Mouse (Mus musculus) B cell, adult 2 months (primary cell): ENCODE data around the gene Wiz.

Source experiments
- DNase-seq, 2 experiments: peaks; one replicate each; pipeline ENCODE4 v3.0.0; 2022

Wiz gene

DNA sequence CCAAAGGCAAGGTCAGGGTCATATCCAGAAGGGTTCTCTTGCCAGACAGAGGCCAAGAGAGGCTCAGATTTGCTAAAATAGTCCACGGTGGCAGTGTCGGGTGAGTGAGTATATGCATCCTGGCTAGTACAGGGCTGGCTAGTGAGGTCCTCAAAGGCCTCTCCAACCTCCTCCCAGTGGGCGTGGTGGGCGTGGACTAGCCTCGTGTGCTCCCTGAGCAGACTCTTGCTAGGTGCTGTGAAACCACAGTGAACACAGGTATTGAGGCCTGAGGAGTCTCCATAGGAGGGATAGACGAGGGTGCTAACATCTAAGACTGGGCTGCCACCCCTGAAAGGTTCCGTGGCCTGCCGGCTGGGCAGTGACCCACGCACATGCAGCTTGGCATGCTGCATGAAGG lies 12.1 kb downstream of the Wiz start:
- no peak for DNase-seq

DNA sequence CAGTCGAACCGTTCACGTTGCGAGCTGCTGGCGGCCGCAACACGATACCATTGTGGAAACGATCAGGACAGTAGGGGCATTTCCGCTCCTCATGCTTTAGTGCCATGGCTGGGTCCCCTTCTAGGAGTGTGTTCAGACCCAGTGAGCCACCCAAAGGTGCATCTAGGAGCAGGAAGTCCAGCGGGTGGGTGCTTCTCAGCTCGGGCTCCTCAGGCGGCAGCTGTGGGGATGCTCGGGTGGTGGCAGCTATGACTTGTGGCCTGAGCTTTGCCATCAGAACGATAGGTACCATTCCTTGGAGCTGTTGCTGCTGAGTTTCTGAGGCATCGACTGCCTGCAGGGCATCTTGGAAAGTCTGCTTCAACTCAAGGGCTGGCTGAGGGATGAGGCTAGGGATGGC lies 12.8 kb downstream of the Wiz start:
- no peak for DNase-seq

DNA sequence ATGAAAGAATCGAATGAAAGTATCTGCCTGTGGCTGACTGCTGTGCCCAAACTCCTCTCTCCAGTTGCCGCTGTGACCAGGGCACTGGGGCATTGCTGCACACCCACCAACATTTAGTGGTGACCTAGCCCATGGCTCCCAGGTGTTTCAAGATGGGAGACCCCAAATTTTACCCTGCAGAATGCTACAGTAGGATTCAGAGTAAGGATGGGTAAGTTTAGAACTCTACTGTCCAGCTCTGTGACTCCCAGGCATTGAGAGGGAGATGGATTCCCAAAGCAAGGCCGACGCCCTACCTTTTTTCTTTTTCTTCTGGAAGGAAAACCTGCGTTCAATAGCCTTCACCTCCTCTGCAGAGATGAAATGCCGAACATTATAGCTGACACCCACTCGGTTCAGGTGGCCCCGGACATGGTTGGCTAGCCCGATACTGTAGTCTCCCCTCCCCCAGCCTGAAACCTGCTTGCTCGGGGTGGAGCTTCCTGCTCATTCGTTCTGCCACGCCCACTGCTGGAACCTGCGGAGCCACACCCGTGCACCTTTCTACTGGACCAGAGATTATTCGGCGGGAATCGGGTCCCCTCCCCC lies 20.2 kb downstream of the Wiz start:
- DNase-seq: no peak

DNA sequence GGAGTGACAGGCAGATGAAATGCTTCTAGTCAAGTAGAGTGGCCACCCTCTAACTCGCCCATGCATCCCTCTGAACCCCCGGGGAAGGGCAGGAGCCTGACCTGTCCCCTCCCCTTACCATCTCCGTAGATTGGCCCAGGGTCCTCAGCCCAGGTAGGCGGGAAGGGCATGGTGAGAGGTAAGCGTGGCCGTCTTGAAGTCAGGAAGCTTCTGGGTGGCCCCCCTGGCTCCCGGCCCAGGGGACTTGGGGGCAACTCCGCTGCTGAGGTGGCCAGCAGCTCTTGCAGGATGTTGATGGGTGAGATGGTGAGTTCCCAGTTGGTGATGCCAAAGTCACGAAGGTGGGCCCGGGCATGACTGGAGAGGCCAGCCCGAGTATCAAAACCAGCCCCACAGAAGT lies 21.5 kb downstream of the Wiz start:
- no peak for DNase-seq

DNA sequence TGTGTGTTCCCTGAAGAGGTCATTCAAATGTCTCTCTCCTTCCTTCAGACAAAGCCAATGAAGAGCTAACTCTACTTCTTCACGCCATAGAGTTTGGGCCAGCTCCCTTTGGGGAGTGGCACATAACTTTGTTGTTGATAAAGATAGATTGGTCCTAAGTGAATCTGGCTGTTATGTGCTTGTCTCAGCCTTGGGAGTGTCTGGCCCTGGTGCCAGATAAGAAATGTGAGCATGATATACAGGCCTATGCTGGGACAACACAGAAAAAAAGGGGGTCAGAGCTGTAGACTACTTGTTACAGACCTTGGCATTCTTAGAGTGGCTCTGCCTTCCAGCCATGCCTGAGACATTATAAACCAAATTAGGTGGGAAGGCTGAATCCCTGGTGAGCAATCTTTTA lies 23.9 kb downstream of the Wiz start:
- no peak for DNase-seq

DNA sequence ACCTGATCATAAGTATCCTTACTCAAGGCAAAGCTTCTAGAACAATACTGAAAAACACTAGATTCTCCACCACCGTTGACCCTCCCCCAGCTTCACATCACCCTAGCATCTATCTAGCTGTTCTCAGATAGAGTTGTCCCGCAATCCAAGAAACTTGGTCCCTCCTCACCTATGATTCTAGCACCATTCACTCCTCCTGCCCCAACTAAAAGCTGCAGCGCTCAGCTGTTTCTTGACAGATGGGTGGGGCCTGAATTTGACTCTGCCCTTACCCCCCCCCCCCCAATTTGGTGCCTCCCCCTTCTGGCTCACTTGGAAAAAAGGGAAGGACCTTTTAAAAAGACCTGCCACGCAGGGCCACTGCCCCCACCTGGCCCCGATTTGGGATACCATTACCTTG lies 24.4 kb downstream of the Wiz start:
- no peak for DNase-seq

DNA sequence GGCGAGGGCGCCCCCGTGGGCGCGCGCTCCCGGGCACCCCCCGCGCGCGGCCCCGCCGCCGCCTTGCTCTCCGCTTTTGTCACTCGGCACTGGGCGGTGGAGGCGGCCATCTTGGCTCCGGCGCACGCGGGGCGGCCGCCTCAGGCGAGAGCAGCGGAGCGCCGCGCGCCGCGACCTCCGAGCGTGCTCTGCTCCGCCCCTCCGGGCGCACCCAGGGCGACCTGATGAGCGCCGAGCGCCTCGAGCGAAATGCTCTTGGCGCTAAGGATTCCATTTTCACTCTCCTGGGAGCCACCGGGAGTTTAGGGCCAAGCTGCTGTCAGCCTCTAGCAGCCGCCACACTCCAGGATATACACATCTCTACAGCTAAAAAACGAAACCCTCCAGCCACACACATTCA lies 24.9 kb downstream of the Wiz start:
- DNase-seq: peak; percentile 84 to 85

DNA sequence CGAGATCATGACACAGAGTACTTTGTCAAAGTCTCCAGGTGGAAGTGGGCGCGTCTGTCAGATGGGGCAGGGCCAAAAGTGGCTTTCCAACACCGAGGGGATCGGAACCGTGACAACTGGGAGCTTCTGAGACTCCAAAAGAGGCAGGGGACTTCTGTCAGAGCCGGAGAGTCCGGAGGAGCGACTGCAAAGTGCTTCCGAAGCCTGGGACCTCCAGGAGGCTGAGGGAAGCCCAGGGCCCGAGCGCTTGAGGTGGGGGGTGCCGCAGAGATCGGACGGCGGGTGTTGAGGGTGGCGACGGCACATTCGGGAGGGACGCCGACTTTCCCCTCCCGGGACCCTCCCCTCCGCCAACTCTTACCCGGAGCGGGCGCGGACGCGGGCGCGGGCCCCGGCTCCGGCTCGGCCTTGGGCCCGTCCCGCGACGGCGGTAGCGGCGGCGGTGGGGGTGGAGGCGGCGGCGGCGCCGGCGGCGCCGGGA lies 25.4 kb downstream of the Wiz start:
- peak; percentile 12 to 22 for DNase-seq

DNA sequence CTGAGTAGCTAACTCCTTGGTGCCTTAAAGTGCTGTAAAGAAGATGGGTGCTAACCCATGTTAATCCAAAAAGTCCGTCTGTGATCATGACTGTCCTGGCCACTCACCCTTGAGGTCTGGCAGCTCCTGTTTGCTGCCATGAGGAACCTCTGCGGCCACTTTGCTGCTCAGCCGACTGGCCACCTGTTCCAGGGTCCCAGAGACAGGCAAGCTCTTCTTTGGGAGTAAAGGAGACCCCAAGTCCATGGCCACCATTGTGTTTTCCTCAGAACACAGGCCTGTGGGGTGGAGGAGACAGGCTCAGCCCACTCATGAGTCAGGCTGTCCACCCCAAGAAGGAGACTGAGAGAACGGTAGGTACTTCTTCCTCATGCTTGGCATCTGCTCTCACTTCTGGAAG lies 26.6 kb downstream of the Wiz start:
- DNase-seq: no peak

DNA sequence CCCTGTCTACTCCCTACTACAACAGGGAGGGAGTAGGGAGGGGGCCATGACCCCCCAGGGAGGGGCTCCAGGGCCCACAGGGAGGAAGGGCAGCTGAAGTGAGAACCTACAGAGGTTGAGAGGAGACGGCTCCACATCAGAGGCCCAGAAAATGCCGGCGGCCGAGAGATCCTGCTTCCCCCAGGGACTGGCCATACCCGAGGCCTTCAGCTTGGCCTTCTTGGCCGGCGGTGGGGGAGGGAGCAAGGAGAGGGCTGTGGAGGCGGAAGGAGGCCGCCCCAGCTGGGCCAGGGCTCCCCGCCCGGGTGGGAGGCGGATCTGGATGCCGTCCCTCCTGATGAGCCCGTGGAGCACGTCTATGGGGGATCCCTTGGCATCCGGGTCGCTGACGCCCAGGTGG lies 29.3 kb downstream of the Wiz start:
- DNase-seq: no peak

DNA sequence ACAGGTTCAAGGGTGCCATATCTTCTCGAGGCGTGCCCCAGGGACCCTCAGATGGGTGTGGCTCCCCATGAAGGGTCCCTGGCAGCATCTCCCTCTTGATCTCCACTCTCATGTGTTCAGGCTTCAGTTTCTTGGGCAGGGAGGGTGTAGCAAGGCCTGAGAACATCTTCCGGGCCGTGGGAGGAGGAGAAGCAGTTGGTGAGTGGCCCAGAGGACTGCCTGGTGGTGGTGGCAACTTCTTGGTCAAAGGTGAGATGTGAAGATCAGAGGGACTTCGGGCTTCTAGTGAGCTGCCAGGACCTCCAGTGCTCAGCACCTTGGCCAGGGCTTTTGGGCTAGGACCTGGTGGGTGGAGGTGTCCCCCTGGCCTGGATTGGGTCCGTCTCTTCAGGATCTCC lies 30.3 kb downstream of the Wiz start:
- DNase-seq: no peak

DNA sequence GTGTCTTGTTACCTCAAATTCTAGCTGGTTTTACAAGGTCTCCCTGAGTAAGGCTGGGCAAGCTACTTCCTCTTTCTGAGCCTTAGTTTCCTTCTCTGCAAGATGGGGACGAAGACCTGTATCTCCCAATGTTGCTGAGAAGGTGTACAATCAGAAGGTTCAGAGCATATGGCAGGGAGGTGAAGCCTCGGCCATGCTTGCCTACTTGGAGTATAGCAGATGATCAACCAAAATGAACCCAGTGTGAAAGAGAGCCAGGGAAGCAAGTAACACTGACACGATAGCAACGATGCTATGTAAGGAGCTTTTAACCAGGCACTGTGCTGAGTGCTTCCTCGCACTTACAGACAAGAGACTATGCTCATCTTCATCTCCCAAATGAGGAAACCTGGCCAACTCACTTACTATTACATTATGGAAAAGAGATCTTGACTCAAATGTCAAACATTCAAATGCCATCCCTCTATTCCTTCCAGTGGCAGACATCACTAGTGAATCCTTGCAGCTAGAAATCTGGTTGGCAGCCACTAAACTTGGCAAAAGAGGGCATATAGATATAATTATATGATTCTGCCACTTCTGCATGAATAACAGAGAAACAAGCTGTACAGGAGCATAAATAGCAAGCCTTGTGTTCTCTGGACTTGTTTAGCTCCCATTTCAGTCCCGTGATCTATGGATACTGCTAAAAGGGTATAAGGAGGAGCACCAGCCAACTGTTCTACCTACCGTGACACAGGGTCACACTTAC lies 30.9 kb downstream of the Wiz start:
- DNase-seq: no peak

DNA sequence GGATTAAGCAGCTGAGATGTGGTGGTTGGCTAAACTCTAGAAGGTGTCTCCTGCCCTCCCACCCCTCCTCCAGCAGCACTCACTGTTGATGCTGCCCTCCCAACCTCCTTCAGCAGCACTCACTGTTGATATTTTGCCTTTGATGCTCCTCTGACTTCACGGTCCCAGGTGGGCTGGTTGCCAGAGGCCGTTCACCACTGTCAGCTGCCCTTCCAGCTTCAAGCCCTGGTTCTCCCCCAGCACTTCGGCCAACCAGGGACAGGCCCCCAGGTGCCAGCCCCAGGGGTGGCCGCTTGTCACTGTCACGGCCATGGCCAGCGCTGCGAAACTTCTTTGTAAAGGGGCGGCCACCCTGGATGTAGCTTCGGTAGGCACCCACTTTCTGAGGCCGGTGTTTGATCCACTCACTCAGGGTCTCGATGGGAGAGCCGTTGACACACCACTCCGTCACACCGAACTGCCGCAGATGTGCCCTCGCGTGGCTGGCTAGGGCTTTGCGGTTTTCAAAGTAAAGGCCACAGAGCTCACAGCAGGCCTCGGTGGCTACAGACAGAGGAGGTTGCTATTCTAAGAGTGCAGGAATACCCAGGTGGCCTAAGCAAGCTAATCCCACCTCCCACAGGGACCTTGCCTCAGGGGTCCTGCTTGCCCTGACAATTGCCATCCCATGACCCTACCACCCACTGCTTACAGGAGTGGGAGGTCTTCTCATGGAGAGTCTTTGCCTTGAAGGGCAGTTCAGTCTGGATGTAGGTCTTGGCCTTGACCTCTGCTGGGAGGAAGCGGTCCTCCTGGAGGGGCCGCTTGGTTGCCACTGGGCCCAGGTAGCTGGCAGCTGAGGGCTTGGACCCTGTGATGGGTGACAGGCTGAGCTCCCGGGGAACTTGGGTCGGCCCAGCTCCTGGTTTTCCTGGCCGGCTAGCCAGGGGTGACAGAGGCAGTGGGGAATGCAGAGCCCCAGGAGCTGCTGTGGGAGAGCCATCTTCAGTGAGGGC lies 32.2 kb downstream of the Wiz start:
- no peak for DNase-seq

DNA sequence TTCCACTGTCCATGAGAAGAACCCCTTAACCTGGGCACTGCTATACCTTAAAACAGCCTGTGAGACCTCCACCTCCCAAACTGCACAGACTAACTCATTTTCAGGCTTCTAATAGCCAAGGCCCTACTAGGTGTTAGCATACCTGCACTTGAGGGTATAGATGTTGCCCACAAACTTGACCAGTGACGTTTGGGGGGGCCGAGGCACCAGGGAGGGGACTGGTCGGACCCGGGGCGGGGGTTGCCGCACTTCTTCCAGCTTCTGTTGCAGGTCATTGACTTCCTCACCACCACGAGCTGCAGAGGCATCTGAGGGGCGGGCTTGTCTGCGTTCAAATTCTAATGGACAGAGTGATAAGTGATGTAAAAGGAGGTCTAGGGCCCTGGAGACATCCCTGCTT lies 33.0 kb downstream of the Wiz start:
- DNase-seq: no peak

DNA sequence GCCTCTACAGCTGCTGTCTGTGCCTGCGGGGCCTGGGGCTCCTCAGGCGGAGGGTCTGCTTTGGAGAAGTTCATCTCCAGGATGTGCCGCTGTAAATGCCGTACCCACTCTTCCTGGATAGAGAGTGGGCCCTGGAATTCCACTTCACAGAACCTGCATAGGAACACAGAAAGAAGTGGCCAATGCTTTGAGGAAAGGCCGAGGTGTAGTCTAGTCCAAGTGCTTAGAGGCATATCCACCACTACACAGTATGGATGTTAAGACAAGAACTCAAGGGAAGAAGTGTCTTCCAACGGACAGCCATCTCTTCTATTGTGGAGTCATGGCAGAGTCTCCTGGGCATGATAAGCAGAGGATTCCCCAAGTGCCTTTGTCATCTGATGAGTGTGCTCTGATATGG lies 34.2 kb downstream of the Wiz start:
- DNase-seq: no peak

DNA sequence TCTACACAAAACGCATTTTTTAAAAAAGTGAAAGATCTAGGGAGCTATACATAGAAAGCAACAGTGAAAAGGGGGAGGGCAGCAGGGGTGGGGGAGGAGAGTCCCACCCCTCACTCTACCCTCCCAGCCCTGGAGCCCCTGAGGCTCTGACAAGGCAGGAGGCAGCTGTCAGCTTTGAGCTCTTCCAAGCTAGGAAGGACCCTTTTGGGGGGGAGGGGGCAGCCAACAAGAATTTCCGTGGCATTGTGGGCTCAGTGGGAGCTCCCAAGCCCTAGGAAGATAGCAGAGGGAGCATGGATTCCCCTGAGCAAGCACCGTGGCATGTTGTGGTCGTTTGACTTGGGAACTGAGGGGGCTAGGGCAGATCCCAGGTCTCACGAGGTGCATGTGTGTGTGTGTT lies 35.0 kb downstream of the Wiz start:
- no peak for DNase-seq

DNA sequence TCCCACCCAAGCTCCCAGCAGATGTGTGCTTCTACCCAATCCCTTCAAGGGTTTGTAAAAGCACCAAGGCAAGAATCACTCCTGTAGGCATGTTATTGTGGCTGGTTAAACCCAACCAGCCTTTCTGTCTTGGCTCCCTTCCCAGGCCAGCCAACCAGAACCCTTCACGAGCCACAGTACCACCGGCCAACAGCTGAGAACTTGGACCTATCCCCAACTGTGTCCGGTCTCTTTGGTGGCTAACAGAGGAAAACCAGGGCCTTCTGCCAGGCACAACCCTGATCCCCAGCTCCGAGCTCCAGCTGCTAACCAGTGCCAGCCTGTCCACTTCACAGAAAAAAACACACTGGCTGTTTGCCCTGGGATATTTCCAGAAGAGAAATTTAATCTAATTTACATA lies 35.5 kb downstream of the Wiz start:
- DNase-seq: no peak

DNA sequence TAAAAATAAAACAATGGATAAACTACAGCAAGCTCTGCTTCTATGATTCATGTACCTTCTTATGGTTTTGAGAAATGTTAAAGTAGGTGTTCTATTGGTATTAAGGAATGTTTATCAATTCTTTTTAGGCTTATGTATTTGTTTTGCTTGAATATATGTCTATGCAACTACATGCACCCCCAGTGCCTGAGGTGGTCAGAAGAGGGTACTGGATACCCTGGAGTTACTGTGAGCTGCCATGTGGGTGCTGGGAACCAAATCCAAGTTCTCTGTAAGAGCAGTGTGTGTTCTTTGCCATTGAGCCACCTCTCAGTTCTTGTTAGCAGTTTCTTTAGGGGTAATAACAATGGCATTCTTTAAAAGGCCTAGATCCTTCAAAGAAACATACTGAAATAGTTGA lies 37.5 kb downstream of the Wiz start:
- DNase-seq: no peak

DNA sequence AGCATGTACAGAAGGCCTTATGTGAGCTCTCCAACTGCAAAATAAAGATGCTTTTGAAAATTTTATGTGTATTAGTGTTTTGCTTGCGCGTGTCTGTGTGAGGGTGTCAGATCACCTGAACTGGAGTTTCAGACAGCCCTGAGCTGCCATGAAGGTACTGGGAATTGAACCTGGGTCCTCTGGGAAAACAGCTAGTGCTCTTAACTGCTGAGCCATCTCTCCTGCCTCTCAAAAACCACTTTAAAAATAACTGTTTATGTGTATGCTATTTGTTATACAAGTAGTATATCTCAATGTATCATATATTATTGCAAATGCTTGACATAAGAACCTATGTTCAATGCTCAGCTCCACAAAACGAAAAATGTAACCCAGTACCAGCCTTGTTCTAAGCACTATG lies 38.0 kb downstream of the Wiz start:
- no peak for DNase-seq

DNA sequence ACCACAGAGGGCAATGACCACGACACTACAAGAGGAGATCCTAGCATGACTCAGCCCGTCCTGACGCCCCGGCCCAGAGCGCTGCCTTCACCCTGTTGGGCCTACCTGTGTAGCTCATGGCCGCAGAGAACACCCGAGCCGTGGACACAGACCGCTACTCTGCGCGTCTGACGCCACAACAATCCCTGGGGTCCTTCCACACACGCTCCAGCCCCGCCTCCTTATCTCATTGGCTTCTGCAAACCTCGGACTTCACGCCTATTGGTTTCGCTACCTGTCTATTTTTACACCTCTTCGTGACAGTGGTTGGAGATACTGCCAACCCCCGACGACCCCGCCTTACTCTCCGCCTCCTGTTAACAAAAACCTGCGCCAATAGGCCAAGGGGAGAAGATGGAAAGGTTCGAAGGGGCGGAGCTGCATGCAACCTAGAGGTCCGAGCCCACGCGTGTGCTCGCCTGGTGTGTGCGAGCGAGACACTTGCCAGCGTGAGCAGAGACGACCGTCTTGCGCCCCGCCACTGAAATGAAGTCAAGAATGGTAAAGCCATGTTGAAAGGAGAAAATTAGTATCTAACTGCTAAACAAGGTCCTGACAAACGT lies 38.8 kb downstream of the Wiz start, which contains the start of gene Akap8l:
TSS of gene Akap8l (minus strand) at position 226 of the 602 bp plus-strand sequence.
- peak; percentile 92 to 95 for DNase-seq

DNA sequence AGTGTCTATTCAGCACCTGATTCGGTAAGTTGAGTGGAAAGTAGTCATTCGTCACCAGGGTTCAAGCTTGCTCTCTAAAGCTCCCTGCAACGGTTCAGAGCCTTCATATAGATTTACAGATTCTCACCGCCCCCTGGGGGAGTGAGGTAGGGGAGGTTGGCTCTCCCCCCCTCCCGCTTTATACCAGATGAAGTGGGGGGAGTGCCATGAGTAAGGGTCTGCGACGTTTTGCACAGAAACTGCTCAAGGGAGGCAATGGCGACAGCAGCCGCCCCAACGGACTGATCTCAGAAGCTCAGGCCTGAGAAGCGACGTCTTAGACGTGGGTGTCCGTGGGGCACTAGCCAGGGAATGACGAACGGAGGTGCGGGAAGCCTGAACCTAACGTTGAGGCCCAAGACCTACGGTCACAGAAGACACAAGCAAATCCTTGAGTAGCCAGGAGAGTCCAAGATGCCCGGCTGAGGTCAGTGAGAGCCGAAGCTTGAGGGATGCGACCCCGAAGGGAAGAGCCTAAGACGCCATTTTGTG lies 39.3 kb downstream of the Wiz start:
- no peak for DNase-seq

DNA sequence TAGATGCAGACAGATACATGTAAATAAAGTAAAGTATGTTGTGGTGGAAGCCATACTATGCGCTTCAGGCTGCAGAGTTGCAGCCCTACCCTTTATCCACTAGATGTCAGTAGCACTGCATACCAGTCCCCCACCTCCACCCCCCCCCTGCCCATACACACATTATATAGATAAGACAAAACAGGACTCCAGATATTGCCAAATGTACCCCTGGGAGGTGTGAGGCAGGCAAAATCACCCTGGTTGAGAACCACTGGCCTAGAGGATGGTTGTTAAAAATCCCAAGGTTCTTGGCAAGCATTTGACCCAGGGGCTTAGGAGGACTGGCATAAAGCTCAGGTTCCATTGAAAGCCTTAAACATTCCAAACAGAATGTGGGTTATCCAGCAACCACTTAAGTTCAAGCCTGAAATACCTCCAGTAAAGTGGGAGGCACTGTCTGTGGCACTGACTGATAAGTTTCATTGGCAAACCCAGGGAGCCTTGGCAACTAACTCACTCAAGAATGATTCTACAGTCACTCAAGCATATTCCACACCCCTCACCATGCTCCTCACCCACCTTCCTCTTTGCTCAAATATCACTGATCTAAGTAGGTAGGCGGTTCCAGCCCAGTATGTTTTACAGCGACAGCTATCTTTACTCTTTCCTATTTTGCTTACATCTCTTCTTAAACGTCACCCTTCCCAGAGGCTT lies 40.1 kb downstream of the Wiz start:
- peak; percentile 56 to 57 for DNase-seq
